In genomic region chr5:136895529-136895963, GRCm38 (mm10) we compare ENCODE assay signal across 11 mouse cellular contexts. TPM values are rescaled to one million over a fixed set of nuclear protein-coding genes. Genes with fewer than 3 reads are reported as not detected.
DNase-seq lines count a peak whose midpoint lies in the region; ATAC-seq and TF ChIP-seq lines count a peak whose summit lies in the region.
"Had no signal": no experiment of that assay in that cellular context is flagged by ENCODE, and none has a peak within 500 bp of the region (broad histone marks: within the 10 kb centered on the region; RNA-seq: fewer than 3 reads in every experiment).

No protein-coding gene starts in this region.

- peak overlapping the region; percentile 10; the same call in 1 of the 2 replicates for H3K4me2 ChIP-seq in lung, embryonic 14.5 days
- peak overlapping the region; percentile 36 for H3K4me2 ChIP-seq in embryonic facial prominence, embryonic 12.5 days (replicated peaks)

- WGBS in lung, embryonic 14.5 days, result 39% methylated on average over 10 of the region's 10 CpGs
- WGBS in embryonic facial prominence, embryonic 12.5 days, result 43% methylated on average over 10 of the region's 10 CpGs
- WGBS in thymus, adult 2 months, result 56% methylated on average over 10 of the region's 10 CpGs

- H3K9ac ChIP-seq in lung, embryonic 14.5 days, result no peak overlapping the region
- H3K9ac ChIP-seq in embryonic facial prominence, embryonic 12.5 days, result no peak overlapping the region

- peak; percentile 24 for DNase-seq in embryo, embryonic 11 days
- DNase-seq in embryo, embryonic 10 days (ENCODE audit: low spot score), result no peak
- DNase-seq in lung, embryonic 14.5 days, result peak; percentile 74
- DNase-seq in lung, adult 18-20 months, result no peak
- peak; percentile 21 for DNase-seq in mesoderm, embryonic 11.5 days (ENCODE audit: low read depth, low spot score)
- no peak for DNase-seq in thymus, adult 2 months
- DNase-seq in retina, postnatal 1 day, result no peak
- DNase-seq: adrenal gland, adult 8-10 months had no signal

- no peak for TF ChIP-seq POLR2A in thymus, adult 2 months (IDR thresholded peaks at IDR 0.05; ENCODE audit: control insufficient read depth, extremely low read depth, insufficient read depth, low read length, poor library complexity)

- H3K4me1 ChIP-seq in lung, embryonic 14.5 days (ENCODE audit: insufficient read depth), result no peaks in the 10 kb centered on the region
- peaks cover 12% of the 10 kb centered on the region; the same call in 1 of the 2 replicates for H3K4me1 ChIP-seq in embryonic facial prominence, embryonic 12.5 days
- no peaks in the 10 kb centered on the region for H3K4me1 ChIP-seq in thymus, adult 2 months (replicated peaks; ENCODE audit: control insufficient read depth, insufficient read depth, low read length)

- H3K27ac ChIP-seq in lung, embryonic 14.5 days (ENCODE audit: low read depth), result no peak overlapping the region
- H3K27ac ChIP-seq in embryonic facial prominence, embryonic 12.5 days, result peak overlapping the region; percentile 82
- H3K27ac ChIP-seq in thymus, adult 2 months (ENCODE audit: control insufficient read depth, insufficient read depth, low read length), result no peak overlapping the region

- no peak overlapping the region for H3K4me3 ChIP-seq in lung, embryonic 14.5 days (ENCODE audit: low read depth, low read length)
- no peak overlapping the region for H3K4me3 ChIP-seq in embryonic facial prominence, embryonic 12.5 days
- no peak overlapping the region for H3K4me3 ChIP-seq in thymus, adult 2 months (ENCODE audit: control insufficient read depth, insufficient read depth, low read length)

- no peaks in the 10 kb centered on the region for H3K36me3 ChIP-seq in lung, embryonic 14.5 days (ENCODE audit: insufficient read depth)
- H3K36me3 ChIP-seq in embryonic facial prominence, embryonic 12.5 days, result no peaks in the 10 kb centered on the region
- no peaks in the 10 kb centered on the region for H3K36me3 ChIP-seq in thymus, adult 2 months (ENCODE audit: control insufficient read depth, insufficient read depth, low read length)

- no peak for ATAC-seq in lung, embryonic 14.5 days (ENCODE audit: insufficient read depth)
- peak; percentile 59; the same call in 1 of the 2 replicates for ATAC-seq in embryonic facial prominence, embryonic 12.5 days (ENCODE audit: insufficient number of reproducible peaks, insufficient read depth, low FRiP score, low TSS enrichment)
- ATAC-seq: forebrain, embryonic 14.5 days; Patski had no signal

- no peaks in the 10 kb centered on the region for H3K9me3 ChIP-seq in lung, embryonic 14.5 days (ENCODE audit: low read depth, low read length)
- H3K9me3 ChIP-seq in embryonic facial prominence, embryonic 12.5 days, result no peaks in the 10 kb centered on the region

- no peaks in the 10 kb centered on the region for H3K27me3 ChIP-seq in lung, embryonic 14.5 days (ENCODE audit: insufficient read depth, low read length)
- H3K27me3 ChIP-seq in embryonic facial prominence, embryonic 12.5 days, result no peaks in the 10 kb centered on the region
- H3K27me3 ChIP-seq in thymus, adult 2 months (ENCODE audit: control insufficient read depth, insufficient read depth, low read length), result no peaks in the 10 kb centered on the region

- peak; percentile 23 for TF ChIP-seq CTCF in lung, embryonic 14.5 days (IDR thresholded peaks at IDR 0.05; ENCODE audit: low read depth)
- TF ChIP-seq CTCF in thymus, adult 2 months (IDR thresholded peaks at IDR 0.05; ENCODE audit: borderline replicate concordance, control insufficient read depth, extremely low read depth, insufficient read depth, low read length, poor library complexity), result no peak

RNA-seq across cellular contexts. Expression of gene Ift22, which starts 12.4 kb away (rescaled TPM):
- 72.2 and 78.1 TPM in 2 replicates for polyA plus RNA-seq in lung, embryonic 14.5 days (2014; fragmentation: Nextera tagmentation; extraction: Ambion mirVana)
- 67.9 and 70.2 TPM in 2 replicates for polyA plus RNA-seq in embryonic facial prominence, embryonic 12.5 days (2016; fragmentation: Nextera tagmentation; extraction: Ambion mirVana)
- polyA plus RNA-seq in thymus, adult 2 months (2012; rRNA removed), result 7.7 and 9.4 TPM in 2 replicates

RNA-seq across cellular contexts. Expression of gene Col26a1, which starts 12.5 kb away (rescaled TPM):
- 9.0 and 11.7 TPM in 2 replicates for polyA plus RNA-seq in lung, embryonic 14.5 days (2014; fragmentation: Nextera tagmentation; extraction: Ambion mirVana)
- polyA plus RNA-seq in embryonic facial prominence, embryonic 12.5 days (2016; fragmentation: Nextera tagmentation; extraction: Ambion mirVana), result 239 and 242 TPM in 2 replicates
- 0.22 and 0.66 TPM in 2 replicates for polyA plus RNA-seq in thymus, adult 2 months (2012; rRNA removed)

RNA-seq across cellular contexts. Expression of gene Fis1, which starts 57.5 kb away (rescaled TPM):
- polyA plus RNA-seq in lung, embryonic 14.5 days (2014; fragmentation: Nextera tagmentation; extraction: Ambion mirVana), result 306 and 314 TPM in 2 replicates
- polyA plus RNA-seq in embryonic facial prominence, embryonic 12.5 days (2016; fragmentation: Nextera tagmentation; extraction: Ambion mirVana), result 286 and 305 TPM in 2 replicates
- polyA plus RNA-seq in thymus, adult 2 months (2012; rRNA removed), result 181 and 214 TPM in 2 replicates

Comparison
In these comparisons a context has a peak if more than half of its experiments do, and no peak if none do; other contexts are left out.
1. DNase-seq: peak in embryo, embryonic 11 days (single experiment), lung, embryonic 14.5 days (single experiment) and mesoderm, embryonic 11.5 days (single experiment); none in embryo, embryonic 10 days (single experiment), lung, adult 18-20 months (0 of 2), thymus, adult 2 months (single experiment) and retina, postnatal 1 day (single experiment).
2. RNA of gene Col26a1, which starts 12.5 kb away (polyA plus RNA-seq): 239 to 242 TPM in embryonic facial prominence, embryonic 12.5 days; 9.0 to 11.7 TPM in lung, embryonic 14.5 days and 0.22 to 0.66 TPM in thymus, adult 2 months; every median in the first group is over 10 times any median in the second.